Mouse (Mus musculus): ENCODE measurements around the gene Rom1. TPM values are rescaled to one million over a fixed set of nuclear protein-coding genes. Genes with fewer than 3 reads are reported as not detected.

Rom1 gene
- polyA plus RNA-seq, 1 experiment: 6.0 TPM

GRCm38 (mm10) chr19:8967893-8968292 lies 38.7 kb upstream of the Rom1 start:
- Histone ChIP-seq H3K36me3 (ENCODE audit: control insufficient read depth, insufficient read depth) (peaks cover 52% of the 10 kb centered on the region), H3K79me2 (ENCODE audit: control insufficient read depth, insufficient read depth) (peaks cover 62% of the 10 kb centered on the region), H3K27me3 (ENCODE audit: control insufficient read depth, insufficient read depth, insufficient read length) (no peaks in the 10 kb centered on the region), H3K4me2 (ENCODE audit: low read depth) (peak overlapping the region; percentile 83), H3ac (ENCODE audit: control insufficient read depth, insufficient read length) (peak overlapping the region; percentile 73), H3K4me3 (peak overlapping the region; percentile 97)
- no peak for TF ChIP-seq MYOG (IDR thresholded peaks at IDR 0.05; ENCODE audit: control insufficient read depth in 1 of 3, insufficient read depth in 1 of 3, insufficient read length in 2 of 3, low read depth in 2 of 3)
- no peak for TF ChIP-seq MYOD1 (IDR thresholded peaks at IDR 0.05; ENCODE audit: control insufficient read depth in 1 of 3, insufficient read length in 2 of 3, low read depth in 2 of 3)
- TF ChIP-seq MAX (IDR thresholded peaks at IDR 0.05; ENCODE audit: low read depth): no peak
- no peak for TF ChIP-seq POLR2A (IDR thresholded peaks at IDR 0.05; ENCODE audit: insufficient read length, low read depth)
- no peak for TF ChIP-seq POLR2AphosphoS2 (IDR thresholded peaks at IDR 0.05; ENCODE audit: insufficient read length, low read depth)
- TF ChIP-seq SRF (IDR thresholded peaks at IDR 0.05; ENCODE audit: control insufficient read depth, insufficient read length, low read depth): no peak
- TF ChIP-seq USF1 (IDR thresholded peaks at IDR 0.05; ENCODE audit: low read depth): no peak
- TF ChIP-seq REST (IDR thresholded peaks at IDR 0.05; ENCODE audit: insufficient read depth, insufficient read length): no peak
- TF ChIP-seq TCF3 (IDR thresholded peaks at IDR 0.05; ENCODE audit: insufficient read length, low read depth): no peak
- no peak for TF ChIP-seq E2F4 (IDR thresholded peaks at IDR 0.05; ENCODE audit: insufficient read depth)
- no peak for TF ChIP-seq TCF12 (IDR thresholded peaks at IDR 0.05; ENCODE audit: insufficient read depth, poor library complexity, severe bottlenecking)
- TF ChIP-seq CEBPB (IDR thresholded peaks at IDR 0.05; ENCODE audit: insufficient read depth, poor library complexity, severe bottlenecking): no peak

DNA sequence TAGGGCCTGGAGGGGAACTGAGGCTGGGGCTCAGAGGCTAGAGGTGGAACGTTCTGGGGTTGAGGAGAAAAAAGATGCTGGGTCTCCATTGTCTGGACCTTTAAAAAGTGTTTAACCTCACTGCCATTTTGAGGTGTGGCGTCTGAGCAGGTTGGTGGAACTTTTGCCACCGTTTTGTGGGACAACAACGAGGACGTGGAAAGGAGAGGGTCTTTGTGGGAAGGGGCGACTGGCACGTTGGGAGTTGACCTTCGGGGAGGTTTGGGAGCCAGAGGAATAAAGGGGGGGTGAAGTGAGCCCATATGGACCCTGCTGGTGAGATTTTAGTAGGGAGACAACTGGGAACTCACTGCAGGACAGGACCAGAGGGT lies 38.2 kb upstream of the Rom1 start:
- peak overlapping the region; percentile 73 for H3ac ChIP-seq (ENCODE audit: control insufficient read depth, insufficient read length)
- peaks cover 52% of the 10 kb centered on the region for H3K36me3 ChIP-seq (ENCODE audit: control insufficient read depth, insufficient read depth)
- no peaks in the 10 kb centered on the region for H3K27me3 ChIP-seq (ENCODE audit: control insufficient read depth, insufficient read depth, insufficient read length)
- peak overlapping the region; percentile 97 for H3K4me3 ChIP-seq
- TF ChIP-seq CEBPB (IDR thresholded peaks at IDR 0.05; ENCODE audit: insufficient read depth, poor library complexity, severe bottlenecking) (no peak), SRF (IDR thresholded peaks at IDR 0.05; ENCODE audit: control insufficient read depth, insufficient read length, low read depth) (no peak), REST (IDR thresholded peaks at IDR 0.05; ENCODE audit: insufficient read depth, insufficient read length) (no peak), MYOG (IDR thresholded peaks at IDR 0.05; ENCODE audit: control insufficient read depth in 1 of 3, insufficient read depth in 1 of 3, insufficient read length in 2 of 3, low read depth in 2 of 3) (no peak), TCF12 (IDR thresholded peaks at IDR 0.05; ENCODE audit: insufficient read depth, poor library complexity, severe bottlenecking) (no peak), TCF3 (IDR thresholded peaks at IDR 0.05; ENCODE audit: insufficient read length, low read depth) (no peak), POLR2A (IDR thresholded peaks at IDR 0.05; ENCODE audit: insufficient read length, low read depth) (no peak), MAX (IDR thresholded peaks at IDR 0.05; ENCODE audit: low read depth) (no peak), USF1 (IDR thresholded peaks at IDR 0.05; ENCODE audit: low read depth) (no peak), POLR2AphosphoS2 (IDR thresholded peaks at IDR 0.05; ENCODE audit: insufficient read length, low read depth) (no peak), E2F4 (IDR thresholded peaks at IDR 0.05; ENCODE audit: insufficient read depth) (no peak), MYOD1 (IDR thresholded peaks at IDR 0.05; ENCODE audit: control insufficient read depth in 1 of 3, insufficient read length in 2 of 3, low read depth in 2 of 3) (no peak)
- peaks cover 57% of the 10 kb centered on the region for H3K79me2 ChIP-seq (ENCODE audit: control insufficient read depth, insufficient read depth)
- H3K4me2 ChIP-seq (ENCODE audit: low read depth): peak overlapping the region; percentile 83

DNA sequence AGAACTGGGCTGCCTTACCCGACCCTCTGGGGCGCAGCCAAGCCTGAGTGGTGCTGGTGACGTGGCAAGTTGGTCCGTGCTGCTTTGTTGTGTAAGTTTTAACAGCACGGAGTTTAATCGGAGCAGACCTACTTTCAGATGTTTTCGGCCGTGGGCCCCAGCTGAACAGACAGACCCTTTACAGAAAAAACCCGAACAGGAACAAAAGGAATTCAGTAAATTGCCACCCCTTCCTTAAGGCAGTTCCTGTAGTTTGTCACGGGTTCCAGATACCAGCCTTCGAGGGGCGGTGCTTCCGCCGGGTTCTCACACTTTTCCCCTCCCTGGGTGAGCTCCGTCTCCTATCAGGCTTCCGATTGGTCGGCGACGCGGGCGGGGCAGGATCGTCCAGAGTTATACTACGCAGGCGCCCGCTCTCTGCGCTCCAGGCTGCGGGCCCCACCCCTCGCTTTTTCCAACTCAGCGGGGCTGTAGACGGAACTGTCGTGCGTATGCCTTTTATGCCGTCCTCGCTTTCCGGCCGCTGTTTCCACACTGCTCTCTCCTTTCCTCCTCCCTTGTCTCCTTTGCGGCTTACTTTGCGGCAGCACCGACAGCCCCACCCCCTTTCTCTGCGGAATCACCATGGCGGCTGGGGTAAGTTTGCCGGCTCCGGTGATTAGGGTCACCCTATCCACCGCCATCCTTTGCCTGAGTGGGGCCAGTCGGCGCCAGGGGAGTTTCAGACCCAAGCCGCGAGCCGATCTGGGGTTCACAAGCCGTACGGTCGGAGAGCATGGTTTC lies 37.6 kb upstream of the Rom1 start, which contains the start of gene Eef1g:
TSS of gene Eef1g (plus strand) at position 452 of the 783 bp plus-strand sequence.
- peaks cover 46% of the 10 kb centered on the region for H3K36me3 ChIP-seq (ENCODE audit: control insufficient read depth, insufficient read depth)
- no peak for TF ChIP-seq MAX (IDR thresholded peaks at IDR 0.05; ENCODE audit: low read depth)
- peak; percentile 56 for TF ChIP-seq USF1 (IDR thresholded peaks at IDR 0.05; ENCODE audit: low read depth)
- TF ChIP-seq E2F4 (IDR thresholded peaks at IDR 0.05; ENCODE audit: insufficient read depth): no peak
- TF ChIP-seq CEBPB (IDR thresholded peaks at IDR 0.05; ENCODE audit: insufficient read depth, poor library complexity, severe bottlenecking): no peak
- no peak for TF ChIP-seq REST (IDR thresholded peaks at IDR 0.05; ENCODE audit: insufficient read depth, insufficient read length)
- peak; percentile 55 for TF ChIP-seq SRF (IDR thresholded peaks at IDR 0.05; ENCODE audit: control insufficient read depth, insufficient read length, low read depth)
- peak; percentile 81 for TF ChIP-seq POLR2AphosphoS2 (IDR thresholded peaks at IDR 0.05; ENCODE audit: insufficient read length, low read depth)
- no peak for TF ChIP-seq TCF12 (IDR thresholded peaks at IDR 0.05; ENCODE audit: insufficient read depth, poor library complexity, severe bottlenecking)
- peak; percentile 79 for TF ChIP-seq POLR2A (IDR thresholded peaks at IDR 0.05; ENCODE audit: insufficient read length, low read depth)
- TF ChIP-seq MYOD1 (IDR thresholded peaks at IDR 0.05; ENCODE audit: control insufficient read depth in 1 of 3, insufficient read length in 2 of 3, low read depth in 2 of 3): no peak
- TF ChIP-seq MYOG (IDR thresholded peaks at IDR 0.05; ENCODE audit: control insufficient read depth in 1 of 3, insufficient read depth in 1 of 3, insufficient read length in 2 of 3, low read depth in 2 of 3): no peak
- TF ChIP-seq TCF3 (IDR thresholded peaks at IDR 0.05; ENCODE audit: insufficient read length, low read depth): no peak

DNA sequence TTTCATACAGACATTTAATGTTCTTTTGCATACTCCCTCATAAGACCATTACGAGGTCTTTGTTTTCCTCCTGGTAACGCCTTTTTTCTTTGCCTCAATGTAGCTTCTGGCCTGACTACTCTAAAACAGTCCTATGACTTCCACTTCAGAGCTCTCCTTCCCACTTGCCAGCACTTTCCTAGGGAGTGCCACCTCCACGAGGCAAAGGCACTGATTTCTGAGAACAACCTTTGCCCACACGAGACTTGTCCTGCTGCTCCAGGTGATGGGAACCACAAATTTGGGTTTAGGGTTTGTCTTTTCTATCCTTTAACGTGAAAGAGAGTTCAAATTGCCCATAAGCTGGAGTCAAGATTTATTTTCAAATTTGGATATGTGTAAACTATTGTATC lies 37.0 kb upstream of the Rom1 start:
- Histone ChIP-seq H3K36me3 (ENCODE audit: control insufficient read depth, insufficient read depth) (peaks cover 44% of the 10 kb centered on the region), H3K27me3 (ENCODE audit: control insufficient read depth, insufficient read depth, insufficient read length) (no peaks in the 10 kb centered on the region), H3ac (ENCODE audit: control insufficient read depth, insufficient read length) (peak overlapping the region; percentile 73), H3K79me2 (ENCODE audit: control insufficient read depth, insufficient read depth) (peaks cover 46% of the 10 kb centered on the region), H3K4me2 (ENCODE audit: low read depth) (peak overlapping the region; percentile 87), H3K4me3 (peak overlapping the region; percentile 97)
- TF ChIP-seq TCF12 (IDR thresholded peaks at IDR 0.05; ENCODE audit: insufficient read depth, poor library complexity, severe bottlenecking): no peak
- TF ChIP-seq SRF (IDR thresholded peaks at IDR 0.05; ENCODE audit: control insufficient read depth, insufficient read length, low read depth): no peak
- no peak for TF ChIP-seq E2F4 (IDR thresholded peaks at IDR 0.05; ENCODE audit: insufficient read depth)
- TF ChIP-seq POLR2AphosphoS2 (IDR thresholded peaks at IDR 0.05; ENCODE audit: insufficient read length, low read depth): no peak
- TF ChIP-seq REST (IDR thresholded peaks at IDR 0.05; ENCODE audit: insufficient read depth, insufficient read length): no peak
- TF ChIP-seq MYOD1 (IDR thresholded peaks at IDR 0.05; ENCODE audit: control insufficient read depth in 1 of 3, insufficient read length in 2 of 3, low read depth in 2 of 3): no peak

More for the DNA sequence above, 37.6 kb upstream of the Rom1 start, which contains the start of gene Eef1g:
- Histone ChIP-seq H3ac (ENCODE audit: control insufficient read depth, insufficient read length) (peak within 1 kb of the TSS; percentile 73), H3K27me3 (ENCODE audit: control insufficient read depth, insufficient read depth, insufficient read length) (no peaks in the 10 kb centered on the region), H3K79me2 (ENCODE audit: control insufficient read depth, insufficient read depth) (peaks cover 51% of the 10 kb centered on the region), H3K4me2 (ENCODE audit: low read depth) (peak within 1 kb of the TSS; percentile 87), H3K4me3 (peak within 1 kb of the TSS; percentile 97)

Data from myocyte (in vitro differentiated cells).